Mouse (Mus musculus) spleen, postnatal 14 days (tissue): ENCODE results near the gene Nbl1.

ENCODE experiments used
- DNase-seq, 2 experiments: peaks; one replicate each; pipeline ENCODE4 v3.0.0; 2021 to 2022; ENCODE audit warnings: low spot score in 2 of 2

Nbl1 gene

DNA sequence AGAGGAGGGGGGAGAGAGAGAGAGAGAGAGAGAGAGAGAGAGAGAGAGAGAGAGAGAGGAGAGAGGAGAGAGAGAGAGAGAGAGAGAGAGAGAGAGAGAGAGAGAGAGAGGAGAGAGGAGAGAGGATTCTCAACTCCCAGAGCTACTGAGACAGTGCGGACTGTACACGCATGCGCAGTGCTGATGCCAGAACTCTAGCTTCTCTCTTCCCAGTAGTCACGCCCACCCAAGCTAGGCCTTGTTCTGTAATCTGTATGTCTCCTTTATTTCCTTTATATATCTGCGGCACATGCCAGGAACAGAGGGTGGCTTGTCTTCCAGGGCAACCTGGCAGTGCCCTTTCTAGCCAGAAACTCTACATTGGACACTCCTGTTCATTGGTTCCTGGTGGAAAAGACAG lies 28.0 kb downstream of the Nbl1 start:
- DNase-seq: no peak

DNA sequence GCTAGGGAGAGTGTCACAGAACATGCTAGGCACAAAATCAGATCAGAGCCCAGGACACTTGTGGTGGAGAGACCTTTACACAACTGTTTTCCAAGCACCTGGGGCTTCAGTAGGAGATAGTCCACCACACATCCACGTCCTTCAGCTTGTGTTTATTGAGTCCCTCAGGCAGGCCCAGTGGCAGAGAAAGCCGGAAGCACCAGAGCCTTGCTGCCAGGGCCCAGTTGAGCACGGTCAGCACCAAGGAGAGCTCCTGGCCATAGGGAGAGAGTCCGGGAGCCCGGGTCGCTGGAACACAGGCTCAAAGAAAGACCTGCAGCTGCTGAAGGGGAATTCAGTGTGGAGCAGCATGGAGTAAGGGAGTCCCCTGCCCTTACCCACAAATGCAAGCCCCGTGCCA lies 33.2 kb downstream of the Nbl1 start:
- no peak for DNase-seq

DNA sequence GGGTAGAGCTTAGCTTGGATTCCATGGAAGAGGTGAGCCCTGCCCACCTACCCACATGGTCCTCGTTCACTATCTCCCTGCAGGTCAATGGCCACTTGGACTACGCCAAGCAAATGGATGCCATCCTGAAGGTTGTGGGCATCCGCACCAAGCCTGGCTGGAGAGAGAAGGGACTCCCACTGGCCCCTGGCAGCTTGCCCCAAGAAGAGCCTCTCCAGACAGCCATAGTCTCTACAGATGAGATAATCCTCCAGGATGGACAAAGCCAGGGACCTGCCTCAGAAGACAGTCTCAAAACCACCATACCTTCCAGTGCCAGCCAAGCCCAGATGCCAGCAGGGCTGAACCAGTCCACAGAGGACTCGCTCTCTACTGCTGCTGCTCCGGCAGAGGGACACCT lies 34.8 kb downstream of the Nbl1 start:
- no peak for DNase-seq

GRCm38 (mm10) chr4:139057291-139057690 lies 35.5 kb downstream of the Nbl1 start:
- no peak for DNase-seq

DNA sequence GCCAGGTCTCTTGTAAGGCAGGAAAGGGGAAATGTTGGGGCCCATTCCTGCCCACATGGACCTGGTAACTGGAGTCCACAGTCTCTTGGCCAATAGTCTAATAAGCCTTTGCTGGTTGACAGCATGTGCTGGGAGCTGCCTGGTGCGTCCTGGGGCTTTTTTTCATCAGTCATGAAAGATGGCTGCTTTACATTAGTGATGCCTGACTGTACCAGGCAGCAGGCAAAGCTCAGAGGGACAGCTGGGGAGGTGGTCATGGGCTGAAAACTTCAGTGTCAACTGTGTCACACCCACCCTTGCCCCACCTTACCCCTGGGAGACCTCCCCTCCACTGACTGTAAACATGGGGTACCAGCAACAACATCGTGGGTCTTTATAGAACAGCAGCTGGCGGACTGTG lies 37.0 kb downstream of the Nbl1 start:
- DNase-seq: no peak

DNA sequence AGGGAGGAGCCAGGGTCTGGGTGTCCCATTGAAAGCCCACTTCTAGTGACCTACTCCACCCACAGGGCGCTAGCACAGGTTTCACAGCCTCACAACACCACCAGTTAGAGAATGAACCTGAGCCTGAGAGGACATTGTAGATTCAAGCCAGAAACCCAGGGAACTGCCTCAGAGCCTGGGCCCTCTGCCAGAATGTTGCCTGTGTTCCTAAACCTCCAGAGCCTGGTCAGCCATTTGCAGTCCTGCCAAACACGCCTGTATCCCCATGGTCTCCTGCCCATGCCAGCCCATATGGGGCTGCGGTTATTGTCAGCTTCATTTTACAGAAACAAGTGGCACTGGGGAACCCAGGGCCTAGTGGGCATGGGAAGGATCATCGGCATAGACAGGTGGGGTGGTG lies 37.5 kb downstream of the Nbl1 start:
- DNase-seq: no peak

DNA sequence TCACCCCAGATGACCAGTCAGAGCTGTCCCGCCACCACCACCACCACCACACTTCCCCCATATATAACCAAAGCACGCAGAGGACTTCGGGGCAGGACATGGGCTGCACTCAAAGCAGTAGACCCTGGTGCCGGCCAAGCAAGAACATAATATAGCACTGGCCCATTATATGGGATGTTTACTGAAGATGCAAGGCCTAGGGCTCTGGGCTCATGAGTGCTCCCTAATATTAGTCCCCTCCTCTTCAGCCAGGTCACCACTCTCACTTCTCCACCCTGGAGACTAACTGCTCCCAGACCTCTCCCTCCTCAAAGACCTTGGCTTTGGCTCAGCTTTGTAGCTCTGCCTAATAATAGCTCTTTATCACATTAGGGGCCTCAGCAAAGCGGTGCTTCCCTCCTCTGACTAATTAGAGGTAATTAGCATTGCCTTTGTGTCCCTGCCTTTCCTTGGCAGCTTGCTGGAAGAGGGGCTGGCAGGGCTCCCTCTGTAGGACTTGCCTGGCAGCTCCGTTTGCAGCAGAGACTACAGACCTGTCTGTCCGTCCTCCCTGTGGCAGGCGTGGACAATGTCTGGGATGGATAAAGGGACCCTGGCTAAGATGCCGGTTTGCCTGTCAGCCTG lies 38.4 kb downstream of the Nbl1 start:
- DNase-seq: no peak

- no peak for DNase-seq
These were observed 39.4 kb downstream of the Nbl1 start for GRCm38 (mm10) chr4:139053391-139053790.

DNA sequence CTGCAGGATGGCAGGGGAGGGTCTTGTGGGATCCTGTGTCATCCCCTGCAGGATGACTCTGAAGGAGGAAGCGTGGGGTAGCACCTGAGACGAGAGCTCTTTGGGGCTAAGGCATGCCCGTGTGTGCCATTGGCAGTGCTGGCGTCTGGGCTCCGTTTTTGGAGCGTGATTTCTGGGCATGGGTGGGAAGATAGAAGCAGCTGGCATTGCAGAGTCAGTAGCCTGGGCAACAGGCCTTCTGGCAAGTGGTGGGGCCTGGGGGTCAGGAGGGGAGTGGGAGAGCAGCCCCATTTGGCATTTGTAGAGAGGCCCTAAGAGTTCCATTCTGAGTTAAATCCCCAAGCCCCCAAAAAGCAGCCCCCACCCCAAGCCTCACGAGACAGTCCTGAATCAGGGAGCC lies 40.0 kb downstream of the Nbl1 start:
- DNase-seq: no peak

DNA sequence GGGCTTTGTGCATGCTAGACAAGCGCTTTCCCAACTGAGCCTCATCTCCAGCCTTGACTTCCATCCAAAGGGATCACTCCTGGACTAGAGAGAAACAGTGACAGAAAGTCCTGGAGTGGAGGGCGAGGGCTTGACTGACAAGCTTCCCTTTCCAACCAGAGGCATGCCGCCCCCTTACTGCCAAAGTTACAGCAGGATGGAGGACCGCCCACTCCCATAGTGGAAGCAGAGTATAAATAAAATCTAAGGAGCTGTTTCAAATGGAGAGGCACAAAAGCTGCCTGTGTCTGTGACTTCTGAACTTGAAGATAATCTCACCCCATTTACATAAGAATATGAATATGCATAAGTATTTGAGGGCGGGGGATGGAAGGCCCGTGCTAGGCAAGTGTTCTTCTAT lies 44.3 kb downstream of the Nbl1 start:
- DNase-seq: no peak

DNA sequence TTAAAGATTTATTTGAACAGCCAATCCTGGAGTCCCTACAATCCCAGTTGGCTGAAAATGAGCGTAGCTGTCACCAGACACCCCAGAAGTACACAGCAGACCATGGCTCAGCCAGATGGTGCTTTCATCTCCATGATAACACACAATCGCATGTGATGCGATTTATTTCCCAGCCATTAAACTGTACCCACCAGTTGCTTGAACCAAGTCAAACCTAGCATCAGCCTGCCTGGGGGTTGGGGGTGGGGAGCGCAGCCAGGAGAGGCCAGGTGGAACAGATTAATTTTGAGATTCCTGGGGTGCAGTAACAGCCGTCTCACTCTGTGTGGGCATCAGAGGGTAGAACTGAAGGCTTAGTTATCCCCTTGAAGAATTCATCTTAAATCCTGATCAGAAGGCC lies 46.4 kb downstream of the Nbl1 start:
- DNase-seq: no peak

- DNase-seq: no peak
These were observed 48.2 kb downstream of the Nbl1 start for GRCm38 (mm10) chr4:139044566-139044965.

GRCm38 (mm10) chr4:139043600-139043999 lies 49.2 kb downstream of the Nbl1 start:
- no peak for DNase-seq

DNA sequence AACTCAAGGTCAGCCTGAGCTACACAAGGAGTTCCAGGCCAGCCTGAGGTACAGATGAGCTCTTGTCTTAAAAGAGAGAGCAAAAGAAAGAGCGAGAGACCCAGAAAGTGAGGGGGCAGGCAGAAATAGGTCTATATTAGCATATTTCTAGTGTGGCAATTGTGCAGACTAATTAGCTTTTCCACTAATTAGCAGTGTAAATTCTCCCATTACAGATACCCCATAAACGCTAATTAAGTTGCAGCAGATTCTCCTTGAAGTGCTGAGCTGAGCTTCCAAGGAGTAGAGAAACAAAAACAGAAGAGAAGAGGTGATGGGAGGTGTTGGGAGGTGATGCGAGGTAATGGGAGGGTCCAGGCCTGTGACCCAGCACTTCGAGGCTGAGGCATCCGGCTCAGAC lies 50.2 kb downstream of the Nbl1 start:
- DNase-seq: no peak

DNA sequence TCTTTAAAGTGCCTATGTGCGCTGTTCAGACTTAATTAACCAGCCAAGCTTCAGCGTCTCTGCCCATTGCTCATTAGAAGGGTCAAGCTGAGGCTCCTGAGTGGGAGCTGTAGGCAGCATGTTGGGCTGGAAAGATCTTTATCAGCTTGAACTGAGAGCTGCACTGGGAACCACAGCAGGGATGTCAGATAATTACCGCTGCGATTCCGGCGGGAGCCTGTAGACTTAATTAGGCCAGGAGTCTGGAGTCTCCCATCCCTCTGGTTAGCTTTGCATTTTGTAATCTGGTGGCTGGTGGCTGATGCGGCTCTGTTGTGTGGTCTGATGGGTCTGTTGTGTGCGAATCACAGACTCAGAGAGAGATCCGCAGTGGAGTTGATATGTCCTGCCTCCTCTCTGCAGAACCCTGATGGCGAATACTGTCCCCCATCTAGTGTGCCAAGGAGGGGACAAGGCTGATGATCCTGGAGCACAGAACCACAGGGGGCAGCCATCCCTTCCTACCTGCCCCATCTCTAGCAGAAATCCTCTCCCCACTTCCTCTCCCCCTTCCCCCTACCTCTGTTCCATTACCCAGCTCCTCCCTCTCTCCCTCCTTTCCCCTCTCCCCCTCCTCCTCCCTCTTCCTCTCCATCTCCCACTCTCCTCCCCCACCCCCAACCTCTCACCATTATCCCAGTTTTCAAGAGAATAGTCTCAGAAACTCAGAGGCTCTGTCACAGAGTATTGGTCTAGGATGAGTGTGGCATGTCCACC lies 52.5 kb downstream of the Nbl1 start:
- DNase-seq: no peak

DNA sequence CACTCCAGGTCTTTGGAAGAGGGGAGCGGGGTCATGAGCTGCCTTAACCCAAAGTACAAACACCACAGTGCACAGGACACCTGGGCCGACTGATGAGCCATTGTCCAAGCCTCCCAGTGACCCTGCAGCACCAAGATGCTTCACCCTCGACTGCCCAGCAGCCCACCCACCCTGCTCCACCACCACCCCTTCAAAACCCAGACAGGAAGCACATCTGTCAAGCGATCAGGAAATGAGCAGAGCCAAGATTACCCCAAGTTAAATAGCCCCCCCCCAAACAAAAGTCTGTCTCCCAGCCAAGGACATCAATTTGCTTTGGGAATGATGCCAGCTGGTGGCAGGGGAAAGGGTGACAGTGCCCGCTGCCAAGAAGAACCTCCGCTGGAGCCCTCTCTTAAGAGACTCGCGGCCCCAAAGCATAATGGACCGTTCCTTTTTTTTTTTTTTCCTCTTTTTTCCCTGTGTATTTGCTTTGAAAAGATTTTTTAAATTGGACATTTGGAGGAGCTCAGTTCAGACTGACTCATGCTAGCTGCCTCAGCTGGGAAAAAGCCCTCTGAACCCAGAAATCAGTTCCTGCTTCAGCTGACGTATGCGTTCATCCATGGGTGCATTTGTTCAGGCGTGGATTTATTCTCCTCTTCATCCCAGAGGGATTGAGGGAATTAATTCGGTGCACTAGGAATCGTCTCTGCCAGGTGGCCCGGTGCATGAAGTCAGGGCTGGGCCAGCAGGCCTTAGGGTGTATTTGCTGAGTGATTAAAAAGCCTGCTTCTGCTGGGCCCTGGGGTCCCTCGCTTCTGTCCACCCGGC lies 54.8 kb downstream of the Nbl1 start:
- DNase-seq: no peak

GRCm38 (mm10) chr4:139035799-139036198 lies 57.0 kb downstream of the Nbl1 start:
- no peak for DNase-seq

GRCm38 (mm10) chr4:139034942-139035341 lies 57.9 kb downstream of the Nbl1 start:
- DNase-seq: no peak

GRCm38 (mm10) chr4:139034540-139034939 lies 58.3 kb downstream of the Nbl1 start:
- no peak for DNase-seq

GRCm38 (mm10) chr4:139034010-139034367 lies 58.8 kb downstream of the Nbl1 start:
- DNase-seq: no peak

DNA sequence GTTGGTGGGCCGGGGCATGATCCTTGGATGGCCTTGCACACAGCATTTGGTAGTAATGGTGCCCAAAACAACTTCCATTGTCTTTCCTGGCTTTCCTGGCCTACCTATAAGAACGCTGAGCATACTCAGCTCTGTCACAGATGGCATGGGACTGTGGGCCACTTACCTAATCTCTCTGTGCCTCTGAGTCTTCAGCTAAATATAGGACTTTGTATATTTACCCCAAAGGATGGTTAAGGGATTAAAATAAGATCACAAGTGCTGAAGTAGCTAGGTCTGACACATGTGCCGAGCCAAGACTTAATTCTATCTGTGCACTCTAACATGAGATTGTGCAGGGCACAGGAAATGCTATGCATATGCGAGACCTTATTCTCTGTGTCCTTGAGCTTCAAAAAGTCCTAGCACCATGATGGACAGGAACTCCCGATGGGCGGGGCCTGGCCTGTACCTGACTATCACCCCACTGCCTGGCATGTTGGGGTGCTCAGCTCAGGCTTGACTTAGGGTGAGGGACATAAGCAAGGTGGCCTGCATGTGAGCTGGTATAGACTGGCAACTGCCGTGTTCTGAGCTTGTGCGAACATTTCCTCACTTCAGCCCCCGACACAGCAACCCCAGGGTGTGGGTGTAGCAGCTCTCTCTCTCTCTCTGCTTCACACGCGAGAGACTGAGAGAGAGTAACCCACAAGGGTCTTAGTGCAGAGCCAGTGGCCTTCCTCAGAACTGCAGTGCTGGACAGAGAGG lies 59.4 kb downstream of the Nbl1 start:
- DNase-seq: no peak

DNA sequence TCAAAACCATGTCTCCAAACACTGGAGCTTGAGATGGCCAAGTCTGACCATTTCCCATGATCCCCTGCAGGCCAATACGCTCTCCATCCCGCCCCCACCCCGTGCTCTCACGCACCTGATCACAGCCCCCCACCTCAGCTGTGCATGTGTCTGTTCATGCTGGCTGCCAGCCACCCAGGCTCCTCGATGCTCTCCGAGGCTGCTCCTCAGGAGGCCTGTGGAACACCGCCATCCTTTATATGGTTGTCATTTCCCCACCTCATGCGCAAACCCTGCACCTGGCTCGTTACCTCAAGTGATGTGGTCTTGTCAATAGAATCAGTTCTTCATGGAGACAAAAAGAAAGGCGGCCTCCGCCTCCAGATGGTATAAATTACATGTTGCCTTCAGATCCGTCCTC lies 60.3 kb downstream of the Nbl1 start:
- DNase-seq: no peak
